Mouse (Mus musculus): ENCODE results near the gene Igf1r. TPM values are rescaled to one million over a fixed set of nuclear protein-coding genes. Genes with fewer than 3 reads are reported as not detected.

Gene Igf1r
- polyA plus RNA-seq, 1 experiment from 2014 or later: 6.8 TPM

DNA sequence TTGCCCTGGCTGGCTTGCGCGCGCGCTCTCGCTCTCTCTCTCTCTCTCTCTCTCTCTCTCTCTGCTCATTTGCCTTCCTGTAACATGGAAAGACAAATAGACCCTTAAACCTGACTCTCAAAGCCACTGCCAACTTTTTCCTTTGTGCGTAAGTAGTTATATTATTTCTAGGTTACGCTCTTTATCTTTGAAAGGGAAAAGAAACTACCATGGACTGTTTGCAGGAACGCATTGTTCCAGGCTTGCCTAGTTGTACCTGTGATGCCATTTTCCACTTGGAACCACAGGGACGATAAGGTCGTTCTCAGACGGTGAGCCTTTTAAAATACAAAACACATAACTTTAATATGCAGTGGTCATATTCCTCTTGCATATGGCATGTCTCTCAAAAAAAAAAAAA lies 122.1 kb downstream of the Igf1r start:
- WGBS: 51% methylated on average over 11 of the region's 11 CpGs
- Histone ChIP-seq H3K4me1 (replicated peaks; ENCODE audit: control insufficient read depth, insufficient read depth) (peaks cover 4% of the 10 kb centered on the region; the same call in 1 of the 2 replicates), H3K4me2 (replicated peaks; ENCODE audit: low read depth) (no peak overlapping the region), H3K9me3 (ENCODE audit: control insufficient read depth, low read length) (no peaks in the 10 kb centered on the region), H3K9ac (ENCODE audit: low read length) (no peak overlapping the region), H3K36me3 (ENCODE audit: control insufficient read depth, insufficient read depth, low read length) (no peaks in the 10 kb centered on the region), H3K4me3 (ENCODE audit: low read depth, low read length) (no peak overlapping the region), H3K27me3 (ENCODE audit: control insufficient read depth, insufficient read depth, low read length) (no peaks in the 10 kb centered on the region), H3K27ac (replicated peaks) (peak overlapping the region; percentile 24; the same call in 1 of the 2 replicates)
- DNase-seq (ENCODE audit: low spot score) (peak; percentile 43), ATAC-seq (ENCODE audit: low FRiP score, low TSS enrichment) (no peak)
- no peak for TF ChIP-seq EP300 (optimal IDR thresholded peaks at IDR 0.05)
- no peak for TF ChIP-seq CTCF (IDR thresholded peaks at IDR 0.05; ENCODE audit: low read depth)

DNA sequence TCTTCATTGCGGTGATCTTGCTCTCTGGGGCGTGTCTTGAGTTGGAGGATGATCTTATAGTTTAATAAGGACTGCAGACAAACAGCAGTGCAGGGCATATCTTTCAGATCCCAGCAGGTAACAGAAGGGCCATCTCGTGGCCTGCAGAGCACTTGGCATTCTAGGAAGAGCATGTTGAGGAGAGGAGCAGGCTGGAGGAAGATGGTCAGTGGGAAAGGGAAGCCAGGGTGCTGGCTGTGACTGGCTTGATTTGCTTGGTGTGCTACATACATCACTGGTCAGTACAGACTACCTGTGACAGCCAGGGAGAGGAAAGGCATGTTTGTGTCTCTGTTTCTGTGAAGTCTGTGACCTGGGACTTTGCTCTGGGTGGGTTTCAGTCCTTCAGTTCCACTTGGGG lies 122.8 kb downstream of the Igf1r start:
- no peak for ATAC-seq (ENCODE audit: low FRiP score, low TSS enrichment)
- no peaks in the 10 kb centered on the region for H3K36me3 ChIP-seq (ENCODE audit: control insufficient read depth, insufficient read depth, low read length)
- TF ChIP-seq CTCF (IDR thresholded peaks at IDR 0.05; ENCODE audit: low read depth): no peak
- no peak for TF ChIP-seq EP300 (optimal IDR thresholded peaks at IDR 0.05)
- no peaks in the 10 kb centered on the region for H3K9me3 ChIP-seq (ENCODE audit: control insufficient read depth, low read length)
- DNase-seq (ENCODE audit: low spot score): no peak
- H3K4me3 ChIP-seq (ENCODE audit: low read depth, low read length): no peak overlapping the region
- H3K4me2 ChIP-seq (replicated peaks; ENCODE audit: low read depth): no peak overlapping the region
- WGBS: 69% methylated on average over 3 of the region's 3 CpGs
- H3K4me1 ChIP-seq (replicated peaks; ENCODE audit: control insufficient read depth, insufficient read depth): peaks cover 4% of the 10 kb centered on the region; the same call in 1 of the 2 replicates
- no peaks in the 10 kb centered on the region for H3K27me3 ChIP-seq (ENCODE audit: control insufficient read depth, insufficient read depth, low read length)
- H3K9ac ChIP-seq (ENCODE audit: low read length): no peak overlapping the region
- H3K27ac ChIP-seq (replicated peaks): peak overlapping the region; percentile 49; the same call in 1 of the 2 replicates

DNA sequence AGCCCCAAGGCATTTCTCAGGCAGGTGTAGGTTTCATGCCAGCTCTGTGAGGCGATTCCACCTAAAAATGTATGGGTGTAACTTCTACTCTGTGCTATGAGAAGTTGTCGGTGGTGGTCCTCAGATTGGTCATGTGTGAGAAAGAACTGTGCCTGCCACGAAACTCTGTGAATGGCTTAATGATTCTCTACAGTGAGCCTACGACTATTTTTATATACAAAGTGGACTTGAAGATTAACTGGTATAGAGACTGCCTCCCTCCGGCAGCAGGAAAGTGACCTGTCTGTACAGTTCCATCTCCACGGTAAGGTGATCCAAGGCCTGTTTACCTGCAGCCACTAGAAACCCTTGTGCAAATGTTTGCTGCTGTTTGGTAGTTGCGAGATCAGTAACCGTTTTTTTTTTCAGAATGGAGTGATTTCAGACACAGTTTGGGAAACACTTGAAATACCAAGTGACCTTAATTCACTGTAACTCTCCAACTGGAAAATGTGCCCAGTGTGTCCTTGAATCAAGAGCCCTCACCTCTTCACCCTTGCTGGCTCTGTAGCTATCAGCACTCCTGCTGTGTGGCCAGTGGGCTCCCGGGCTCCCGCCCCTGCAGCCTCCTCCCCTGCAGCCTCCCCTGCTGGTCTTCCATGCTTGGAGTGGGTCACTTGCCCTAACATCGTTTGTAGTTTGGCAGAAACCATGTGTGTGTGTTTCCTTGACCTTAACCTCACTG lies 127.7 kb downstream of the Igf1r start:
- H3K9me3 ChIP-seq (ENCODE audit: control insufficient read depth, low read length): no peaks in the 10 kb centered on the region
- TF ChIP-seq EP300 (optimal IDR thresholded peaks at IDR 0.05) (no peak), CTCF (IDR thresholded peaks at IDR 0.05; ENCODE audit: low read depth) (peak; percentile 39; the same call in 1 of the 2 replicates)
- H3K27me3 ChIP-seq (ENCODE audit: control insufficient read depth, insufficient read depth, low read length): no peaks in the 10 kb centered on the region
- ATAC-seq (ENCODE audit: low FRiP score, low TSS enrichment) (no peak), DNase-seq (ENCODE audit: low spot score) (no peak)
- no peak overlapping the region for H3K9ac ChIP-seq (ENCODE audit: low read length)
- WGBS: 37% methylated on average over 11 of the region's 11 CpGs
- no peak overlapping the region for H3K27ac ChIP-seq (replicated peaks)
- H3K4me2 ChIP-seq (replicated peaks; ENCODE audit: low read depth): no peak overlapping the region
- no peak overlapping the region for H3K4me3 ChIP-seq (ENCODE audit: low read depth, low read length)
- no peaks in the 10 kb centered on the region for H3K36me3 ChIP-seq (ENCODE audit: control insufficient read depth, insufficient read depth, low read length)
- H3K4me1 ChIP-seq (replicated peaks; ENCODE audit: control insufficient read depth, insufficient read depth): peaks cover 4% of the 10 kb centered on the region

DNA sequence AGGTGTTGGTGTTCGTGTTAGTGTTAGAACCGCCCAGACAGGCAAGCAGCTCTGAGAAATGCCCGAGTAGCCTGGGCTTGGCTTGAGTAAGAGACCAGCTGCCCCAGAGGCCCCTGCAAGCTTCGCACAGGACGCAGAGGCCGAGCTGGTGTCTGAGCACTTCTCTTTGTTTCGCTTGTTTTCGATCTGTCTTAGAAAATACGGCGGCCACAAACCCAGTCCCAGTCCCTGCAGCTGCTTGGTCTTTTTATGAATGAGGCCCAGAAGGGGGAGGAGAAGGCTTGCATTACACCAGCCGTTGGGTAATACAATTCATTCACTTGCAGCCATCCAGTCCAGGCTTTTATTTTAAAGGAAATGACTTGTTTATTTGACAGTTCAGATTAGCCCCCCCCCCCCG lies 132.7 kb downstream of the Igf1r start:
- Histone ChIP-seq H3K27me3 (ENCODE audit: control insufficient read depth, insufficient read depth, low read length) (no peaks in the 10 kb centered on the region), H3K4me1 (replicated peaks; ENCODE audit: control insufficient read depth, insufficient read depth) (peaks cover 4% of the 10 kb centered on the region; the same call in 1 of the 2 replicates), H3K27ac (replicated peaks) (peak overlapping the region; percentile 77), H3K9ac (ENCODE audit: low read length) (no peak overlapping the region), H3K4me2 (replicated peaks; ENCODE audit: low read depth) (peak overlapping the region; percentile 38), H3K36me3 (ENCODE audit: control insufficient read depth, insufficient read depth, low read length) (no peaks in the 10 kb centered on the region), H3K9me3 (ENCODE audit: control insufficient read depth, low read length) (no peaks in the 10 kb centered on the region), H3K4me3 (ENCODE audit: low read depth, low read length) (no peak overlapping the region)
- DNase-seq (ENCODE audit: low spot score): peak; percentile 53
- TF ChIP-seq EP300 (optimal IDR thresholded peaks at IDR 0.05) (no peak), CTCF (IDR thresholded peaks at IDR 0.05; ENCODE audit: low read depth) (0 out of 2 replicates have a peak, but pooled peaks have one; percentile 15)
- peak; percentile 78 for ATAC-seq (ENCODE audit: low FRiP score, low TSS enrichment)
- 4% methylated on average over 12 of the region's 12 CpGs for WGBS

DNA sequence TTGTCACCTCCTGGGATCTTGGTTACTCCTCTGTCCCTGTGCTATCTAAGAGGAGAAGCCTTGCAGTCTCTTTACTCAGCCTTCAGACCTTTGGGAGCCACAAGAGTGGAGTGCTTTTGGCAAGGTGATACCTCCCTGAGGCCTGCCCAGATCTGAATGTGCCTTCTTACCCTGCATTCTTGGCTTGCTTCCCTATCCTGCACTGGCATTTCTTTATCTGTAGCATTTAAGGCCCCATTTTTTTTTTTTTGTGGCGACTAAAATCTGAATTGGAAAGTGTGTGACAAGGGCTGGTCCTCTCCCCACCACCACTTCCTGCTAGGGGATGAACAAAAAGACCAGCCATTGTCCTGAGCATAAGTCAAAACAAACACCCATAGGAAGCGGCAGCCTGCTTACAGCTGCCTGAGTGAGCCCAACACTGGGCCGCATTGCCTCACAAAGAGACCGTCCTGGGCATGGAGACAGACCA lies 133.3 kb downstream of the Igf1r start:
- no peak for TF ChIP-seq CTCF (IDR thresholded peaks at IDR 0.05; ENCODE audit: low read depth)
- no peak for TF ChIP-seq EP300 (optimal IDR thresholded peaks at IDR 0.05)
- Histone ChIP-seq H3K4me3 (ENCODE audit: low read depth, low read length) (no peak overlapping the region), H3K4me2 (replicated peaks; ENCODE audit: low read depth) (no peak overlapping the region), H3K4me1 (replicated peaks; ENCODE audit: control insufficient read depth, insufficient read depth) (peaks cover 4% of the 10 kb centered on the region; the same call in 1 of the 2 replicates), H3K9ac (ENCODE audit: low read length) (0 out of 2 replicates have a peak overlapping the region, but pooled peaks have one; percentile 3), H3K9me3 (ENCODE audit: control insufficient read depth, low read length) (no peaks in the 10 kb centered on the region), H3K36me3 (ENCODE audit: control insufficient read depth, insufficient read depth, low read length) (no peaks in the 10 kb centered on the region), H3K27me3 (ENCODE audit: control insufficient read depth, insufficient read depth, low read length) (no peaks in the 10 kb centered on the region), H3K27ac (replicated peaks) (peak overlapping the region; percentile 77; the same call in 1 of the 2 replicates)
- no peak for DNase-seq (ENCODE audit: low spot score)
- WGBS: 50% methylated on average over 4 of the region's 4 CpGs
- ATAC-seq (ENCODE audit: low FRiP score, low TSS enrichment): peak; percentile 31; the same call in 1 of the 2 replicates

DNA sequence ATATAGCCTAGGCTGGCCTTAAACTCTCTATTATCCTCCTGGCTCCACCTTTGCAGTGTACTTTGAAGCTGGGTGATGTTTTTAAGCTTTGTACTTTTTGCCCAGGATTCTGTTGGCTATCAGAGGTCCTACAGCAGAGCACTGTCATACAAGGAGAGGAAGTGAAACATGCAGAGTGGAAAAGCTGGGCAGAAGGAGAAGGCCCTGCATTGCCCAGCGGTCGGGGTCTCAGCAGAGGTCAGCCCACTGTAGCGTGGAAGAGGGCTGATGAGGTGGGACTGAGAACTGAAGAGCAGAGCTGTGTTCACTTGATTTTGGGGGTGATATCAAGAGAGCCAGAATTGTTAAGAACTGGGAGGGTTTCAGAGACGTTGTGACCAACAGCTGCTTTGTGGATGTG lies 134.9 kb downstream of the Igf1r start:
- ATAC-seq (ENCODE audit: low FRiP score, low TSS enrichment): no peak
- no peaks in the 10 kb centered on the region for H3K27me3 ChIP-seq (ENCODE audit: control insufficient read depth, insufficient read depth, low read length)
- no peak for TF ChIP-seq CTCF (IDR thresholded peaks at IDR 0.05; ENCODE audit: low read depth)
- no peak for TF ChIP-seq EP300 (optimal IDR thresholded peaks at IDR 0.05)
- peaks cover 4% of the 10 kb centered on the region; the same call in 1 of the 2 replicates for H3K4me1 ChIP-seq (replicated peaks; ENCODE audit: control insufficient read depth, insufficient read depth)
- H3K9ac ChIP-seq (ENCODE audit: low read length): no peak overlapping the region
- WGBS: 75% methylated on average over 4 of the region's 4 CpGs
- no peak overlapping the region for H3K4me2 ChIP-seq (replicated peaks; ENCODE audit: low read depth)
- no peak overlapping the region for H3K4me3 ChIP-seq (ENCODE audit: low read depth, low read length)
- no peaks in the 10 kb centered on the region for H3K9me3 ChIP-seq (ENCODE audit: control insufficient read depth, low read length)
- DNase-seq (ENCODE audit: low spot score): no peak
- H3K27ac ChIP-seq (replicated peaks): no peak overlapping the region
- no peaks in the 10 kb centered on the region for H3K36me3 ChIP-seq (ENCODE audit: control insufficient read depth, insufficient read depth, low read length)
